Mouse (Mus musculus) urinary bladder, postnatal 14 days (tissue): ENCODE results near the gene Dkc1.
A peak's percentile ranks its signal among the peaks of the same experiment; 100 is the strongest.

Source experiments
- DNase-seq: peaks from one replicate; pipeline ENCODE4 v3.0.0; 2021; ENCODE audit warnings: low spot score

The Dkc1 gene

DNA sequence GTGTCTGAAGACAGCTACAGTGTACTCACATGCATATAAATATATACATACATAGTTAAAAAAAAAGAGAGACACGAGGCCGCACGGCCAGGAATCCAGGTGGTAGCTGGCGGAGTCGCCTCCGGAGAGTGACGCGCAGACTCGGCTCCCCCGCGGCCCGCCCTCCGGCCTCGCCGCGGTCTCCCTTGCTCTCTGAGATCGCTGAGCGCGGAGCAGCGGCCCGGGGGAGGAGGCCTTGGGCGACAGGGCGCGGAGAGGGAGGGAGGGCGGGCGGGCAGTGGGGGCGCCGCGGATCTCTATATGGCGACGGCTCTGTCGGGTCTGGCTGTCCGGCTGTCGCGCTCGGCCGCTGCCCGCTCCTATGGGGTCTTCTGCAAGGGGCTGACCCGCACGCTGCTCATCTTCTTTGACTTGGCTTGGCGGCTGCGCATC is 47.5 kb downstream of the Dkc1 start:
- DNase-seq: peak; percentile 5

DNA sequence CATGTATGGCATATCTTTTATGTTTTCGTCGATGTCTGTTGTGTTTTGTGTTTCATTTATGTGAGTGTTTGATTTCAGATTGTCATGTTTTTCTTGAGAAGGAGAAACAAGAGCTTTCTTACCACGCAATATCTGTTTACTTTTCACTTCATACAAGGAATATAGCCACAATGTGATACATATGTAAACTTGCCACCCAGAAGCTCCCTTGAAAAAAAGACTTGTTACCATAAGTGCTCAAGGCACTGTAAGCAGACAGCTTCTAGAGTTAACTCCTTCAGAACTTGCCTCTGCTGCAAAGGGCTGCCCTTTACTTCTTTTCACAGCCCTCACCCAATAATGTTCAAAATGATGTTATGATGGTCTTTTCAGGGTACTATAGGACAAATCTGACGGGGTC is 52.8 kb downstream of the Dkc1 start:
- no peak for DNase-seq

DNA sequence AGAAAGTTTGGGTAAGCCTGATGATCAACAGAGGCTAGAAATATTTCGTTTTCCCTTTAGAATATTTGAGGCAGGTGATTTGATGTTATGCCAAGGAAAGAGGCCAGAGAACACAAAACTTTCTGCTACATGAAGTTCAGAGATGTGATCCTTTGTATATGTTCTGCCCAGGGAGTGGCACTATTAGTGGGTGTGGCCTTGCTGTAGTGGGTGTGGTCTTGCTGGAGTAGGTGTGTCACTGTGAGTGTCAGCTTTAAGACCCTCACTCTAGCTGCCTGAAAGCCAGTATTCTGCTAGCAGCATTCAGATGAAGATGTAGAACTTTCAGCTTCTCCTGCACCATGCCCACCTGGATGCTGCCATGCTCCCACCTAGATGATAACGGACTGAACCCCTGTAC is 54.6 kb downstream of the Dkc1 start:
- no peak for DNase-seq

DNA sequence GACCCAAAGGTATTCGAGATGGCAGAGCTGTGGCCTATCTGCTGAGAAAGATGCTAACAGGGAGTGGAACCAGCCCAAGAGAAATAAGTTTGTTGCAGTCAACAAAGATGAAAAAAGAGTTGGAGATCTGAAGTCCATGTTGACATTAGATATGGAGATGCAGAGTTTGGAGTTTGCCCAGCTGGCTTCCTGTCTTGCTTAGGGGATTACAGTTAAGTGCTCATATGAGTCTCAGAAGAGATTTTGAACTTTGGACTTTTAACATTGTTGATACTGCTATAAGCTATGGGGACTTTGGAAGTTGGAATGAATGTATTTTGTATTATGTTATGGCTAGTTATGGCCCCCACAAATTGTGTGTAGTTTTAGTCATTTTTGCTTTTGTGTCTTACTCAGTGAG is 56.6 kb downstream of the Dkc1 start:
- DNase-seq: no peak

DNA sequence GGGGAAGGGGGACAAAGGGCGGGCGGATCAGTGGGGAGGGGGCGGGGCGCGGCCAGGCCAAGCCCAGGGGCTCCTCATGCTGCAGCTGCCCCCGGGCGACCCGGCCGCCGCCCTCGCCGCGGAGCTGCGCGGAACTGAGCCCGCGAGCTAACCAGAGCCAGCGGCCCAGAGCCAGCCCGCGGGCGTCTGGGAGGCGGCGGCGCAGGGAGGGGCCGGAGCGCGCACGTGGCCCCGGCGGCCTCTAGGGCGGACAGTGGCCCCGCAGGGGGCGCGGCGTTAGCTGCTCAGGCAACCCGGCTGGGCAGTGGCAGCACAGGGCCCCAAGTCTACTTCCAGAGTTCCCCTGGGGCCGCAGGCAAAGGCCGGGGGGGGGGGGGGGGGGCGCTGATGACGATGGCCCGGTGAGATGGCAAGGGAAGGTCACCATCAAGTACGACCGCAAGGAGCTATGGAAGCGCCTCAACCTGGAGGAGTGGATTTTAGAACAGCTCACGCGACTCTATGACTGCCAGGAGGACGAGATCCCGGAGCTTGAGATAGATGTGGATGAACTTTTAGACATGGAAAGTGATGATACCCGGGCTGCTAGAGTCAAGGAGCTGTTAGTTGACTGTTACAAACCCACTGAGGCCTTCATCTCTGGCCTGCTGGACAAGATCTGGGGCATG is 60.1 kb downstream of the Dkc1 start:
- DNase-seq: peak; percentile 29
